Mouse (Mus musculus) lung, postnatal 0 days (tissue): ENCODE results near the gene Asic1. TPM values are rescaled to one million over a fixed set of nuclear protein-coding genes. Genes with fewer than 3 reads are reported as not detected.

Source experiments
- ATAC-seq: fragments of 200-750 bp; cut with Nextera tagmentation; 2 replicates; pipeline ENCODE4 v1.8.0; 2017; ENCODE audit warnings: moderate library complexity
- DNase-seq: peaks from one replicate; pipeline ENCODE4 v3.0.0-alpha.2; 2016; ENCODE audit warnings: low spot score
- H3K27ac ChIP-seq: fragments of 300-500 bp; sonication (generic); 2 replicates; pipeline ENCODE4 v1.5.1; 2014; ENCODE audit warnings: antibody characterized with exemption, mild to moderate bottlenecking, low read length, mixed read lengths
- H3K27me3 ChIP-seq: fragments of 300-500 bp; sonication (generic); replicated peaks from 2 replicates; pipeline ENCODE4 v1.6.1; 2014; ENCODE audit warnings: low read length, mixed read lengths; ENCODE audit not compliant: insufficient read depth
- H3K36me3 ChIP-seq: fragments of 300-500 bp; sonication (generic); 2 replicates; pipeline ENCODE4 v1.6.1; 2014; ENCODE audit warnings: low read length, mixed read lengths; ENCODE audit not compliant: insufficient read depth
- H3K4me1 ChIP-seq: fragments of 300-500 bp; sonication (generic); 2 replicates; pipeline ENCODE4 v1.6.1; 2014; ENCODE audit warnings: antibody characterized with exemption, low read depth, low read length, mixed read lengths; ENCODE audit not compliant: insufficient read depth
- H3K4me2 ChIP-seq: fragments of 300-500 bp; sonication (generic); replicated peaks from 2 replicates; pipeline ENCODE4 v1.6.1; 2014; ENCODE audit warnings: low read depth, mild to moderate bottlenecking, low read length, moderate library complexity, mixed read lengths
- H3K4me3 ChIP-seq: fragments of 300-500 bp; sonication (generic); 2 replicates; pipeline ENCODE4 v1.5.1; 2014; ENCODE audit warnings: low read depth, low read length
- H3K9ac ChIP-seq: fragments of 300-500 bp; sonication (generic); replicated peaks from 2 replicates; pipeline ENCODE4 v1.6.1; 2014; ENCODE audit warnings: low read depth, mild to moderate bottlenecking
- H3K9me3 ChIP-seq: fragments of 300-500 bp; sonication (generic); 2 replicates; pipeline ENCODE4 v1.6.1; 2016; ENCODE audit warnings: low read length, mixed read lengths
- CTCF ChIP-seq: IDR thresholded peaks from 2 replicates; pipeline ENCODE4 v1.5.1; 2016; ENCODE audit warnings: antibody characterized with exemption, mild to moderate bottlenecking
- EP300 ChIP-seq: IDR thresholded peaks from 2 replicates; pipeline ENCODE4 v1.6.1; 2016; ENCODE audit warnings: antibody characterized with exemption, mild to moderate bottlenecking, control low read depth
- WGBS: fragments of 180-500 bp; shearing (Covaris S2); extraction: QIAGEN DNeasy Blood & Tissue Kit; methylation state at CpG from one replicate; pipeline ENCODE4 v1.1.7; 2014; 5-methylcytosine and 5-hydroxymethylcytosine counted together
- polyA plus RNA-seq: library from polyadenylated mRNA; unstranded; fragments of >200 nt; fragmentation: Nextera tagmentation; extraction: Ambion mirVana; gene quantifications from 2 replicates; pipeline ENCODE4 v1.2.1, GENCODE M21; 2015

The Asic1 gene
- polyA plus RNA-seq, 1 experiment from 2014 or later, result 1.3 TPM

DNA sequence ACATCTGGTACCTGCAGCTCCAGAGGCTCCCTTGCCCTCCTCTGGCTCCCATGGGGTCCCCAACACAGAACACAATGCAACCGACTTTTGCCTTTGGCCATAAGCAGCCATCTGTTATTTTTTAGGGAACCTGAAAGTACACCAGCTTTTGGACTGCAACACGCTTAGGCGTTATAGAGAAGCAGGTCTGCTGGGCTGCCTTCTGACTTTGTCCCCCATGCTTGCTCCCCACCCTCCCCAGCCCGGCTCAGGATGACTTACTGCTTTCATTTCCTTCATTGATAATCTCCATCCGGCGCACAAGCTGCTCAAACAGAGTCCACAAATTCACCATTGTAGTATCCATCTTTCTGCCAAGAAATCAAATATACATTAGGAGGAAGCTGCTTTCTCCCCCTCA, 27.5 kb upstream of the Asic1 start:
- H3K4me3 ChIP-seq, result no peak overlapping the region
- ATAC-seq (no peak), DNase-seq (no peak)
- peaks cover 3% of the 10 kb centered on the region; the same call in 1 of the 2 replicates for H3K4me1 ChIP-seq
- no peaks in the 10 kb centered on the region for H3K27me3 ChIP-seq
- TF ChIP-seq CTCF, result no peak
- H3K27ac ChIP-seq, result no peak overlapping the region
- whole genome bisulfite sequencing, result 71% methylated on average over 6 of the region's 6 CpGs
- H3K9ac ChIP-seq, result no peak overlapping the region
- no peaks in the 10 kb centered on the region for H3K9me3 ChIP-seq
- no peak overlapping the region for H3K4me2 ChIP-seq
- no peaks in the 10 kb centered on the region for H3K36me3 ChIP-seq

DNA sequence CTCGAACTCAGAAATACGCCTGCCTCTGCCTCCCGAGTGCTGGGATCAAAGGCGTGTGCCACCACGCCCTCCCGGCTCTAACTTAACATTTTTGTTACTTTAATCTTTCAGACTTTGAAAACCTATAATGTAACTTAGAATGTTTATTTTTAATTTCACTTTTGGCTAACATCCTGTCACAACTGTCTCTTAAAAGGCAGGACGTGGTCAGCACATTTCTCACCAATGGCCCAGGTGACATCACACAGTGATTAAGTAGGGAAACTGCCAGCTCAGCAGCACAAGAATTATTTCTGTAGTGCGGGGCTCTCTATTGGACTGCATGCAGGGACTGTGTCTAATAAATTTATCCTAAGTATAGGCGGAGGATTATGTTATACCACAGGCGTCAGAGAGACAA, 26.3 kb upstream of the Asic1 start:
- Histone ChIP-seq H3K27ac (no peak overlapping the region), H3K9me3 (no peaks in the 10 kb centered on the region), H3K9ac (no peak overlapping the region), H3K4me3 (no peak overlapping the region), H3K4me2 (no peak overlapping the region), H3K4me1 (peaks cover 3% of the 10 kb centered on the region; the same call in 1 of the 2 replicates), H3K36me3 (no peaks in the 10 kb centered on the region), H3K27me3 (no peaks in the 10 kb centered on the region)
- 79% methylated on average over 10 of the region's 10 CpGs for WGBS
- DNase-seq (no peak), ATAC-seq (no peak)
- TF ChIP-seq CTCF, result no peak
- no peak for TF ChIP-seq EP300

GRCm38 (mm10) chr15:99644776-99645175, 25.4 kb upstream of the Asic1 start:
- Histone ChIP-seq H3K36me3 (no peaks in the 10 kb centered on the region), H3K4me1 (peaks cover 9% of the 10 kb centered on the region), H3K4me2 (no peak overlapping the region), H3K9me3 (no peaks in the 10 kb centered on the region), H3K27me3 (no peaks in the 10 kb centered on the region), H3K9ac (no peak overlapping the region), H3K4me3 (no peak overlapping the region), H3K27ac (no peak overlapping the region)
- WGBS, result 55% methylated on average over 7 of the region's 7 CpGs
- no peak for ATAC-seq
- TF ChIP-seq EP300, result no peak
- no peak for DNase-seq

DNA sequence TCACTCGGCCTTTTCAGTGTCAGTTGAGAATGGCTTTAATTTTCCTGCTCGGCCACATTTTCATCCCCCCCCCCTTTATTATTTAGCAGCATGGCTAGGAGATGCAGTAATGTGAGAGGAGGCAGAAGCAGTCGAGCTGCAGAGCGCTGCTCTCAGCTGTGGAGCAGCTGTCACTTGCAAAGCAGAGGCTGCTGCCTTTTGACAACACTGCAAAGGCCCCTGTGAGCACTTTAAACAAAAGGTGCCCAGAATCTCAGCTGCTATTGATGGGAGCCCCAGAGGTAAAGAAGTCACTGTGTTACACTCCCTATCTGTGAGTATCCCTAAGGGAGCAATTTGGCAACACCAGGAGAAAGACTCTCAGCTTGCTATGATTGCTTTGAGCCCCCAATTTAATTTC, 21.8 kb upstream of the Asic1 start:
- Histone ChIP-seq H3K4me2 (no peak overlapping the region), H3K36me3 (no peaks in the 10 kb centered on the region), H3K4me3 (no peak overlapping the region), H3K27ac (no peak overlapping the region), H3K27me3 (no peaks in the 10 kb centered on the region), H3K9ac (no peak overlapping the region), H3K9me3 (no peaks in the 10 kb centered on the region), H3K4me1 (peaks cover 22% of the 10 kb centered on the region)
- TF ChIP-seq CTCF (no peak), EP300 (no peak)
- no peak for ATAC-seq
- no peak for DNase-seq
- 17% methylated on average over 4 of the region's 4 CpGs for WGBS

DNA sequence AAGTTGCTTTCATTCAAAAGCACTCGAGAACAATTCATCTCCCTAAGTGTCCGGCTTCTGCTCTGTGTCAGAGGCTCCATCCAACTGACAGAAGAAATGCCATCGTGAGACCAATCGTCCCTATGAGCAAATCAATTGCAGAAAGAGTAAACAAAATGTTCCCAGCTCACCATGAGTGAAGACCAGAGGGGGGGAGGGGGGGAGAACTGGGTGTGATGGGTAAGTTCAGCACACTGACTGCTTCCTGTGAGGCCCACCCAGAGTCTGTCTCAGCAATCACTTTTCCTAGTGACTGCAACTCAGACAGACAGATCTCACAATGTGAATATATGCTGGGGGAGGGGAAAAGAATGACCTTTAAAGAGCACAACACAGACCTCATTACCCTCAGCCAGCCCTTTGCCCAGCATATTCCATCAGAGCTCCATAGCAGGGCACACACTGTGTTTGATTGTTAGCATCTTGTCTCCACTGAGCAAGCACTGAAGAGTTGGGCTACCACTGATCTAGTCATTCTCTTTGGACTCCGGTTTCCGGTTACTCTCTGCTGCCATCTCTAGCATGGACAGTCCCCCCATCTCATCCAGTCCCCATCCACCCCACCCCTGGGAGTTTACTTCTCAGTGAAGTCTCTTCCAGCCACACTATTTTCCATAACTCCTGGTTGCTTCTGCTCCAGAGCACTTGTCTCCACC, 21.0 kb upstream of the Asic1 start:
- DNase-seq (peak; percentile 65), ATAC-seq (peak; percentile 36)
- Histone ChIP-seq H3K9me3 (no peaks in the 10 kb centered on the region), H3K4me3 (0 out of 2 replicates have a peak overlapping the region, but pooled peaks have one; percentile 1), H3K36me3 (no peaks in the 10 kb centered on the region), H3K9ac (no peak overlapping the region), H3K27me3 (0 out of 2 replicates have a peak, but pooled peaks cover 3% of the 10 kb centered on the region), H3K4me2 (no peak overlapping the region; the same call in 1 of the 2 replicates), H3K4me1 (peaks cover 25% of the 10 kb centered on the region), H3K27ac (no peak overlapping the region)
- TF ChIP-seq CTCF (no peak), EP300 (no peak)
- 15% methylated on average over 6 of the region's 6 CpGs for WGBS

GRCm38 (mm10) chr15:99650304-99650703, 19.9 kb upstream of the Asic1 start:
- Histone ChIP-seq H3K9ac (no peak overlapping the region), H3K27me3 (0 out of 2 replicates have a peak, but pooled peaks cover 11% of the 10 kb centered on the region)

More at GRCm38 (mm10) chr15:99650304-99650703, 19.9 kb upstream of the Asic1 start:
- Histone ChIP-seq H3K27ac (no peak overlapping the region), H3K4me3 (no peak overlapping the region), H3K4me1 (peaks cover 23% of the 10 kb centered on the region), H3K9me3 (no peaks in the 10 kb centered on the region), H3K4me2 (no peak overlapping the region), H3K36me3 (no peaks in the 10 kb centered on the region)
- no peak for ATAC-seq
- WGBS, result 44% methylated on average over 2 of the region's 2 CpGs
- TF ChIP-seq EP300 (no peak), CTCF (no peak)
- no peak for DNase-seq
